Mouse (Mus musculus): ENCODE measurements around the gene Prss44.
A peak's percentile ranks its signal among the peaks of the same experiment; 100 is the strongest.
"Not testable (repeated sequence)": the region's sequence is repeated elsewhere in the genome, so short reads cannot be mapped to it uniquely, and the experiment has no call there.

The Prss44 gene

GRCm38 (mm10) chr9:110813789-110814188 is at the start of gene Prss44:
TSS of gene Prss44 (plus strand) at chr9:110813994.
- no peak for DNase-seq (ENCODE audit: low read depth, low spot score)

GRCm38 (mm10) chr9:110772336-110772735 is 41.5 kb upstream of the Prss44 start:
- no peak for DNase-seq (ENCODE audit: low read depth, low spot score)

GRCm38 (mm10) chr9:110774403-110775268 is 39.2 kb upstream of the Prss44 start:
- no peak for DNase-seq (ENCODE audit: low read depth, low spot score)

- no peak for DNase-seq (ENCODE audit: low read depth, low spot score)
These were observed 38.3 kb upstream of the Prss44 start for GRCm38 (mm10) chr9:110775269-110776022.

- no peak for DNase-seq (ENCODE audit: low read depth, low spot score)
These were observed 35.7 kb upstream of the Prss44 start for GRCm38 (mm10) chr9:110778100-110778499.

GRCm38 (mm10) chr9:110778559-110778958 is 35.2 kb upstream of the Prss44 start:
- DNase-seq (ENCODE audit: low read depth, low spot score), result no peak

- no peak for DNase-seq (ENCODE audit: low read depth, low spot score)
These were observed 34.4 kb upstream of the Prss44 start for GRCm38 (mm10) chr9:110779242-110779913.

- DNase-seq (ENCODE audit: low read depth, low spot score), result peak; percentile 63
These were observed 32.5 kb upstream of the Prss44 start for GRCm38 (mm10) chr9:110781256-110781721.

- no peak for DNase-seq (ENCODE audit: low read depth, low spot score)
These were observed 32.1 kb upstream of the Prss44 start for GRCm38 (mm10) chr9:110781731-110782130.

GRCm38 (mm10) chr9:110783611-110784010 is 30.2 kb upstream of the Prss44 start:
- DNase-seq (ENCODE audit: low read depth, low spot score), result no peak

GRCm38 (mm10) chr9:110788169-110788568 is 25.6 kb upstream of the Prss44 start:
- DNase-seq (ENCODE audit: low read depth, low spot score), result no peak

- no peak for DNase-seq (ENCODE audit: low read depth, low spot score)
These were observed 23.3 kb upstream of the Prss44 start for GRCm38 (mm10) chr9:110790462-110790861.

- no peak for DNase-seq (ENCODE audit: low read depth, low spot score)
These were observed 16.8 kb upstream of the Prss44 start for GRCm38 (mm10) chr9:110797013-110797412.

GRCm38 (mm10) chr9:110797866-110798265 is 15.9 kb upstream of the Prss44 start, which contains the start of gene Prss42:
TSS of gene Prss42 (plus strand) at chr9:110798166.
- DNase-seq (ENCODE audit: low read depth, low spot score), result no peak

GRCm38 (mm10) chr9:110800834-110801479 is 12.8 kb upstream of the Prss44 start:
- DNase-seq (ENCODE audit: low read depth, low spot score), result no peak

- DNase-seq (ENCODE audit: low read depth, low spot score), result no peak
These were observed 10.5 kb upstream of the Prss44 start for GRCm38 (mm10) chr9:110803294-110803693.

GRCm38 (mm10) chr9:110810051-110810450 is 3.7 kb upstream of the Prss44 start:
- no peak for DNase-seq (ENCODE audit: low read depth, low spot score)

GRCm38 (mm10) chr9:110820546-110820945 is 6.8 kb downstream of the Prss44 start:
- not testable (repeated sequence) for DNase-seq (ENCODE audit: low read depth, low spot score)

GRCm38 (mm10) chr9:110821436-110821835 is 7.6 kb downstream of the Prss44 start:
- DNase-seq (ENCODE audit: low read depth, low spot score), result no peak

GRCm38 (mm10) chr9:110825426-110825825 is 11.6 kb downstream of the Prss44 start:
- DNase-seq (ENCODE audit: low read depth, low spot score), result no peak

- DNase-seq (ENCODE audit: low read depth, low spot score), result no peak
These were observed 12.0 kb downstream of the Prss44 start for GRCm38 (mm10) chr9:110825832-110826231.
